Mouse (Mus musculus): Measurements from ENCODE around the gene Hsd11b2. TPM values are rescaled to one million over a fixed set of nuclear protein-coding genes. Genes with fewer than 3 reads are reported as not detected.

The Hsd11b2 gene
- total RNA-seq (2017) = not detected in 2 replicates

DNA sequence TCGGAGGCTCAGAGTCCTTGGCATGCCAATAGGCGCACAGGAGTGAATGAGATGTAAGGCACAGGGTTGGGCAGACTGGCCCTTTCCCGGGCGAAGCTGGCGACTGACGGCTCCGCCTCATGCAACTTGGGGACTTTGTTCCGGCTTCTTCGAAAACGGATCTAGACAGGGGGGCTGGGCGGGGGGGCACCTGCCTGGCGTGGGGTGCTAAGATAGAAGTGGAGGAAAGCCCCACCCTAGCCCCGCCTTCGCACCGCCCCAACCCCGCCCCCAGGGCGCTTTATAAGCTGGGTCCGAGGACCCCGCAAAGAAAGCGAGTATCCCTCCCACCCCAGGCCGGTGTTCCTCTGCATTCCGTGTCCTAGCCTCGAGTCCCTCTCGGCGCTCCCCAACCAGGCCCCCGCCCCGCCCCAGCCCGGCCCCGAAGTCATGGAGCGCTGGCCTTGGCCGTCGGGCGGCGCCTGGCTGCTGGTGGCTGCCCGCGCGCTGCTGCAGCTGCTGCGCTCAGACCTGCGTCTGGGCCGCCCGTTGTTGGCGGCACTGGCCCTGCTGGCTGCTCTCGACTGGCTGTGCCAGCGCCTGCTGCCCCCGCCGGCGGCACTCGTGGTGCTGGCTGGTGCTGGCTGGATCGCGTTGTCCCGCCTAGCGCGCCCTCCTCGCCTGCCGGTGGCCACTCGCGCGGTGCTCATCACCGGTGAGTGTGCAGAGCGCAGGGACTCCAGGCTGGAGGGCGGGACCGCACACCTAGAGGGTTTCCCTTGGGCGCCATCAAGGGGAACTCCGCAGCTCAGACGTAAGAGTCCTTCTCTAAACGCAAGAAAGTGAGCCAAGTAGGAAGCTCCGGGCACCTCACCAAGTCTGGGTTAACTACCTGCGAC, at the start of gene Hsd11b2:
Gene Hsd11b2 (plus strand): TSS at position 320 of the 878 bp plus-strand sequence.
- peak; percentile 30 for ATAC-seq (replicated peaks; ENCODE audit: low read depth, poor library complexity, severe bottlenecking)

GRCm38 (mm10) chr8:105469041-105469695, 49.4 kb upstream of the Hsd11b2 start:
- ATAC-seq (replicated peaks; ENCODE audit: low read depth, poor library complexity, severe bottlenecking) = no peak

GRCm38 (mm10) chr8:105469816-105470215, 48.7 kb upstream of the Hsd11b2 start:
- ATAC-seq (replicated peaks; ENCODE audit: low read depth, poor library complexity, severe bottlenecking) = no peak

DNA sequence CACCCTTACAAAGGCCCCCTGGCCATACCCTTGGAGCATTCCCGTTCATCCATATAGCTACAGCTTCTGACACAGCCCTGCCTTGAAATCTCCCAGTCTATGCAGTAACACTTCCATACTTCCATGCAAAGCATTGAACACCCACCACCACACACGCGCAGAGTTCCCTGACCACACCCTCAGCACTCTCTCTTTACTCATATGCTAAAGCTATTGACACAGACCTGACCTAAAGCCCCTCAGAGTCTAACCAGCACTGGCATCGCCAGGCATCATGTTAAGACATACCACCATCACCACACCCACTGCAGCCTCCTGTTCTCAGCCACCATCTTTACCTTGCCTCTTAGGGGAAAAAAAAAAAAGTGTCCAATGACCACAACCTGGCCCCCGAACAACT, 48.3 kb upstream of the Hsd11b2 start:
- ATAC-seq (replicated peaks; ENCODE audit: low read depth, poor library complexity, severe bottlenecking) = no peak

DNA sequence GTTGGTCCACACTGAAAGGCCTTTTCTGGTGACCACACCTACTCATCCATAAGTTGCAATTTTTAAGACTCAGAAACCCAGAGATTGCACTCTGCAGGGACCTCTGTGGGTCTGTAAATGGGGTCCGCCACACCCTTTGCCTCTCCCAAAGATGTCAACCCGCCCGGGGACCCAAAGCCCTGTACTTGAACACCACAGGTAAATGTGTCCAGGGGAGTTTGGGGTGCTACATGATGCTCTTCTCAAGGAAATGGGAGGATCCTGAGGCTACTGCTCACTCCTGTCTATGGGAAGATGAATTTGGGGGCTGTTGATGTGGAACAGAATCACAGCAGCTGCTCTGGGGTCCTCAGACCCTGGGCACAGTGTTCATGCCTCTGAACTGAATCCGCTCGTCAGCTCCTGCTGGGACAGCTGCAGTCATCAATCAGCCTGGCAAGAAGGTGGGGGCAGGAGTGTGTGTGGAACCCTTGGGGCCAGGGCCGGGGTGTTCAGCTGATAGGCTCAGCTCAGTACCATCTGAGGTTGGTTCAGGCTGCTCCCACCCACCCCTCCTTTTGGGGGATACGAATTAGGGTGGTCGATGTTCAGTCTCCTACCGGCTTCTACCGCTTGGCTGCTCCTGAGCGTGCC, 47.8 kb upstream of the Hsd11b2 start:
- ATAC-seq (replicated peaks; ENCODE audit: low read depth, poor library complexity, severe bottlenecking) = no peak; the same call in 1 of the 2 replicates

DNA sequence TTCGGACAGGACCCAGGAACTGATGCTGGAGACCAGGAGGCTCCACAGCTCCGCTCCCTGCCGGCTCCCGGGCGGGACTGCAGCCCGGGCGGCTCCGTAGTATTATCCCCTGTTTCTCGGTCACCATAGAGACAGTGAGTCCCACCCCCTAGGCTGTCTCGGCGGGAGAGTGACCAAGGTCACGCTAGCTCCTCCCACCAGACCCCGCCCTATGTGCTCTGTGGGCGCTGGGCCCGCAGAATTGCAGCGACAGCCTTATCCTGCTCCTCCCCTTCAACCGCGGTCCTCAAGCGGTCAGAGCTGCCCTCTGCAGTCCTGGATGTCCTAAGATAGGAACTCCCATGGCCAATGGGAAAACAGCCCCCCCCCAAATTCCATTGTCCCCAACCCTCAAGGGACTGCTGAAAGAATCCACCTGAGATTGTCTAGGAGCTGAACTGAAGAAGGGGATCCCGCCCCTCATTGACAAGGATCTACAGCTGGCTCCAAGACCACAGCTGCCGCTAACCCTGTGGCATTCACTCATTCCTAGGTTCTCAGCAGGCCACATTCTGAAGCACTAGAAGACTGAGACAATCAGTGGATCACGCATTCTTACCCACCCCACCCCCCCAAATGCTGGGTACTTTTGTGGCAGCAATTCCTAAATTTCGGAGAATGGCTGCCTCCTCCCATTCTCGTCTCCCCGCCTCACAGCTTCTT, 47.1 kb upstream of the Hsd11b2 start, which contains the start of gene Tppp3:
Gene Tppp3 (minus strand): TSS at position 213 of the 702 bp plus-strand sequence.
- peak; percentile 77 for ATAC-seq (replicated peaks; ENCODE audit: low read depth, poor library complexity, severe bottlenecking)

DNA sequence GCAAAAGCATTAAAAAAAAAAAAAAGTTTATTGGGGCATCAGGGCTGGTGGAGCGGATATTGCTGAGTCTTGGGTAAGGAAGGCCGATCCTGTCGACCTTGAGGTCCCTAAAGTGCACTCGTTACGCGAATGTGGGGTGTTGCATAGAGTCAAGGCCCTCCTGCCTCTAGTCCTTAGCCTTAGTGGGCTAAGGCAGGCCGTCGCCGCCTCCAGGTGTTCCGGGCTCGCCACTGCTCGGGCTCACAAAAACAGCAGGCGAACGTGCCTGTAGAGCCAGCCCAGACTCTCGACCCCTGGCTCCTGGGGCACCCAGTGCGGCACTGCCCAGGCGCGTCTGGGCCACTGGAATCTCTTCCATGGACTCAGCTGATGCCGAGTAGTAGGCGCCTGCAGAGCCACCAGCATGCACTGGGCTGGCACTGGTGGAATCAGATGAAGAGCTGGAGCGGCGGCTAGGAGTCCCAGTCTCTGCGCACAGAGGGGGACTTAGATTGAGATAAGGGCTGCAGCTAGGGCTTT, 46.1 kb upstream of the Hsd11b2 start:
- no peak for ATAC-seq (replicated peaks; ENCODE audit: low read depth, poor library complexity, severe bottlenecking)

DNA sequence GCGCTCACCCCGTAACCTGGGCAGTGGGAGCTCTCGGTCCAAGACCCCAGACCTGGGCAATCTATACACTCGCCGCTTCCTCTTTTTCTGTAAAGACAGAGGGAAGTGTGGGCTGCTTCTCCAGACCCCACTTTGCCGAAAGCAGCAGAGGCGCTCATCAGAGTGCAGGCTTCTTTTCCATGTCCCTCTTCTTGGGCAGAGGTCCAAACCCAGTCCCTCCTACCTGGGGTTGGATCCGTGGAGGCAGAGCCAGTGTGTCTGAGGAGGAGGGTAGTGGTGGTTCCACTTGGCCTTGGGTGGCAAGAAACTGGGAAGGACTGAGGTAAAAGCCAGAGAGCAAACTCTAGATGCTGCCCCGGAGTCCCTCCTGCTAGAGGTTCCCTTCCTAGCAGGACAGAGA, 45.6 kb upstream of the Hsd11b2 start:
- ATAC-seq (replicated peaks; ENCODE audit: low read depth, poor library complexity, severe bottlenecking) = no peak

DNA sequence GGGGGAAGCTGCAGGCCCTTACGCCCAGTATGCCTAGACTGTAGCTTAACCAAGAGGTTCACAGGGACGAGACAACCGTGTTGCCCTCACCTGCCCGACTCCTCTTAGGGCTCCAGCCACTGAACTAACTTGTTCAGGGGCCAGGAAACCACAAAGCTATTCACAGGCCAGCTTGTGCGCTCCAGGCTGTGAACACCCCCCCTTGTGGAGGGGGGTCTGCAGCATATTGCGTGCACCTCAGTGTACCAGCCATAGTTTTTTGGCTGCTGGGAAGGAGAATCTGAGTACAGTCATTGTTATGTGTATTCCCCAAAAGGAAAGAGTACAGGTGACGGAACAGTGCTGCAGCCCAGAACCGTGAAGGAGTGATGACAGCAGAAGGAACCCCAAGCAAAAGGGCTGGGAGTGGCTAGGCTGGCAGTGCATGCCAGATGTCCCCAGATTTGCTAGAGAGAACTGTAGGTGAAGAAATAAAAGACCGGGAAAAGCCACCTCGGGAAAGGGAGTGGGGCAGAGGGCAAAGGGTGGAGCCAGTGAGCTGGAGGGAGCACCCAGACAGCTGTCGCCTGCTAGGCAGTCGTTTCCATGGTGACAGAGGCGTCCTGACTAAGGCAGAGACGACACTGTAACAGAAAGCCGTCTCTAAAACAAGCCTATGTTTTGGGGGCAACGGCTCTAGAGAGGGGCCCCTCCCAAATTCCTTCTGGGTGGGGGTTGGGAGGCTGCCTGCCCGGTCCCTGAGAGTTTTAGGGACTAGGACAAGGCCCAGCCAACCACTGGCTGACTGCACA, 44.5 kb upstream of the Hsd11b2 start:
- ATAC-seq (replicated peaks; ENCODE audit: low read depth, poor library complexity, severe bottlenecking) = no peak

- ATAC-seq (replicated peaks; ENCODE audit: low read depth, poor library complexity, severe bottlenecking) = no peak
Measured at GRCm38 (mm10) chr8:105474680-105475079, 43.9 kb upstream of the Hsd11b2 start.

- ATAC-seq (replicated peaks; ENCODE audit: low read depth, poor library complexity, severe bottlenecking) = no peak
Measured at GRCm38 (mm10) chr8:105475254-105475653, 43.3 kb upstream of the Hsd11b2 start.

GRCm38 (mm10) chr8:105475742-105476141, 42.8 kb upstream of the Hsd11b2 start:
- no peak for ATAC-seq (replicated peaks; ENCODE audit: low read depth, poor library complexity, severe bottlenecking)

DNA sequence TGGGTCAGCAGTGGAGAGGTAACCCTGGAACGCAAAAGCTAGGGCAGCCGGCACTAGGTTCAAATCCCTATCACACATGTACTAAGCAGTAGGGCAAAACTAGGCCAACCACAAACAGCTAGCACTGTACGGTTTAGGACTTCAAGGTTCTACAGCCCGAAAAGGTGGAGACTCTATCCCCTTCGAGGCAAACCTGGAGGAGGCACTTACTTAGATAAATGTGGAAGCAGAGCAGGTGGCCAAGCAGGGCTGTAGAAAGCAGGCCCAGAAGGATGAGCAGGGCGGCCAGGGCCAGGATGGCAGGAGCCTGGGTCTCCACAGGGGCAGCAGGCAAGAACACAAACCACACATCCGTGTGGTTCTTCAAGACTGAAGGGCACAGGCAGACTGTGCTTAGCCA, 42.4 kb upstream of the Hsd11b2 start:
- no peak for ATAC-seq (replicated peaks; ENCODE audit: low read depth, poor library complexity, severe bottlenecking)

DNA sequence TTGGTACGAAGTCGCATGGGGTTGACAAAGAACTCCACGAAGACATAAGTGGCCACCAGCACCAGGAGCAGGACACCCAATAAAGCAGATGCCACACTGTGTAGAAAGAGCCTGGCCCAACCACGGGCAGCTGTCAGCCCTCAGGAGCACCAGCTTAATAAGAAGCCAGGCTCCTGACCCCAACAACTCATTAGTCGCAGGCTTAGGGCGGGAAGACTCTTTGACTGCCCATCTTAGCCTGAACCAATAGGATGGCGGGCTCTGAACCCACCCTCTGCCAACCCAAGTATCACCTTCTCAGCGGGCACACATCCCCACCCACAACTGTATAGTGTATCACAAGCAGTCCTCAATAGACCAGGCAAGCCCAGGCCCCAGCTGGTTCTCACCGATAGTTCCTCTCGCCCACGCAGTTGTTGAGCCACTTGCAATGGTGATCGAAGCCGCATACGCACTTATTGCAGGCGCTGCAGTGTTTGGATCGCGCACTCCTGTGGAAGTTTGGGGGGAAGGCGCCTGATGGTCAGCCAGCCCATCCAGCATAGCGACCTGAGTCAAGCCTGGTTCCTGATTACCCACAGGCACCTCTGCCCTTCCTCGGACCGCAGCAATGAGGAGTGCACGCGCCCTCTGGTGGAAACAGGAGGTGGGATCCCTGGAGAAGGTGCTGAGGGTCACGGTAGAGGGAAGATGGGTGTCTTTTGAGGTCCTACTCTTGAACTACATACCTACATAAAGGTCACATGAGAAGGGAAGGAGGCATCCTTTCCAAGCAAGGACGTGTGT, 41.7 kb upstream of the Hsd11b2 start:
- ATAC-seq (replicated peaks; ENCODE audit: low read depth, poor library complexity, severe bottlenecking) = peak; percentile 64

GRCm38 (mm10) chr8:105477792-105478191, 40.8 kb upstream of the Hsd11b2 start:
- ATAC-seq (replicated peaks; ENCODE audit: low read depth, poor library complexity, severe bottlenecking) = no peak

GRCm38 (mm10) chr8:105481013-105481412, 37.5 kb upstream of the Hsd11b2 start:
- ATAC-seq (replicated peaks; ENCODE audit: low read depth, poor library complexity, severe bottlenecking) = no peak

- peak; percentile 41 for ATAC-seq (replicated peaks; ENCODE audit: low read depth, poor library complexity, severe bottlenecking)
Measured at GRCm38 (mm10) chr8:105481453-105481852, 37.1 kb upstream of the Hsd11b2 start.

DNA sequence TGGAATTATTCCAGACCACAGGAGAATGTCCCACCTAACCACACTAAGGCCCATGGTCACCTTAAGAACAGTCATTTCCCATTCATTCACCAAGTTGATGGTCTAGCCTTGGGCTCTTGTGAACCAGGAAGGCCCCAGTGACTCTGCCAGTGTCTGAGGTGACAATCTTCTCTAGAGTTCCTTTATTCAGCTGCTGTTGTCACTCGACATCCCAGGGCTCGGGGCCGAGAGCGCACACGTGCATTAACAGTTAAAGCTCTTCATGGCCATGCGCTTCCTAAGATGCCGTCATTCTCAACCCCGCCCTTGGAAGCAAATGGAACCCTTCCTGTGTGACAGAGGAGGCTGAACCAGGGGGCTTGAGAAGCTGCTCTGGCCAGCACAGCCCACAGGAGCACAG, 36.4 kb upstream of the Hsd11b2 start:
- ATAC-seq (replicated peaks; ENCODE audit: low read depth, poor library complexity, severe bottlenecking) = no peak
